Mouse (Mus musculus): ENCODE data around the gene Tbcc.

DNA sequence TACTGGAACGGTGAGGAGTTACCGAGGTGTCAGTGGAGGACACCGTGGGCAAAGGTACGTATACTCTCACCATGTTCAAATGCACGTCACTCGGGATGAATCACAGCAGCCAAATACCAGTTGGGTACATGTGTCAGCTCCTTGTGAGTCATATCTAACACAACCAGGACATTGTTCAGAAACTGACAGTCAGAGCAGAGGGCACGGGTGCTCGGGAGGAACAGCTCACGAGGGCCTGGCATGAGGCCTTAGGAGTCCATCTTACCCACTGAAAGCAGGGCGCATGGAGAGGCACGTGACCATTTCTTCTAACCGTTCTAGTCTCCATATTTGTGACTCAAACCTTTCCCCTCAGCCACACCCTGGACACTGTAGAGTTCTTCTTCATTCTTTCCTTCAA lies 23.6 kb upstream of the Tbcc start:
- TF ChIP-seq FOSL1 (IDR thresholded peaks at IDR 0.05; ENCODE audit: insufficient read depth, low read length, poor library complexity, severe bottlenecking) (peak; percentile 68), CTCF (IDR thresholded peaks at IDR 0.05; ENCODE audit: control insufficient read depth, insufficient read depth, insufficient read length) (no peak), USF1 (IDR thresholded peaks at IDR 0.05; ENCODE audit: low read depth) (peak; percentile 98), CEBPB (IDR thresholded peaks at IDR 0.05; ENCODE audit: low read depth) (no peak), MYOD1 (IDR thresholded peaks at IDR 0.05; ENCODE audit: control insufficient read depth, insufficient read length, low read depth) (no peak), MAX (IDR thresholded peaks at IDR 0.05) (peak; percentile 97)
